Mouse (Mus musculus): ENCODE data around the gene Cflar.

Cflar gene

DNA sequence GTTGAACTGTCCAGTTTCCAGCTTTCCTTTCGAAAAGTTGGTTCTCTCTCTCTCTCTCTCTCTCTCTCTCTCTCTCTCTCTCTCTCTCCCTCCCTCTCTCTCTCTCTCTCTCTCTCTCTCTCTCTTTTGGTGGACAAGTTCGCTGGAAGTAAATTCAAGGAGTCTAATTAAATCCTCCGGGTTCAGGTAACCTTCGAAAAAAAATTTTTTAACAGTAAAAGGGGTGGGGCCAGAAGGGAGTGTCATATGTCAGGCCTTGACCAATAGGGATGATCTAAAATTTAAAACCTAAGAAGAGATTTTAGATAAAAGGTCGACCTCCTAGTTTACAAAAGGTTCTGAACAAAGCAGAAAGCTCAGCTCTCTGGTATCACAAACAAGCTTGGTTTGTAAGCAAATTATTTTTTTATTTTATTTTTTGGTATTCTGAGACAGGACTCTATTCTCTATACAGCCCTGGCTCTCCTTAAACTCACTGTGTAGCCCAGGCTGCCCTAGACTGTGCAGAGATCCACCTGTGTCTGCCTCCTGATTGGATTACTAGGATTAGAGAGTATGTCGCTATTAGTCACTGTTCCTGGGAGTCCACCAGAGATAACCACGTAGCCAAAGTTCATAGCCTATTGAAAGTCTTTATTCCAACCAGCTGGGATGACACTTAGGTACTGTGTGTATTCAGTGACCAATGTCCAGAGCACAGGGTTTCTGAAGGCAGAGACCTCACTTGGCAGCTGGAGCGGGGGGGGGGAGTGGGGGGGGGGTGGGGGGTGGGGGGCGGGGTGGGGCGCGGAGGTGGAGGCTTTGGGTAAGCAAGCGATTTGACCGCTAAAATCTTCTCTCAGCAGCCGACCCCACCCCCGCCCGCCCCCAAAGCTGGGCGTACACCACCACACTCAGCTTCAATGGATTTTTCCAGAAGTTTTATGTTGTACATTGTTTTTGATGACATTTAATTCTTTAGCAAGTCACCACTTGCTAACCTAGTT is 1.1 kb downstream of the Cflar start:
- no peak for DNase-seq (ENCODE audit: low read depth, low spot score)

DNA sequence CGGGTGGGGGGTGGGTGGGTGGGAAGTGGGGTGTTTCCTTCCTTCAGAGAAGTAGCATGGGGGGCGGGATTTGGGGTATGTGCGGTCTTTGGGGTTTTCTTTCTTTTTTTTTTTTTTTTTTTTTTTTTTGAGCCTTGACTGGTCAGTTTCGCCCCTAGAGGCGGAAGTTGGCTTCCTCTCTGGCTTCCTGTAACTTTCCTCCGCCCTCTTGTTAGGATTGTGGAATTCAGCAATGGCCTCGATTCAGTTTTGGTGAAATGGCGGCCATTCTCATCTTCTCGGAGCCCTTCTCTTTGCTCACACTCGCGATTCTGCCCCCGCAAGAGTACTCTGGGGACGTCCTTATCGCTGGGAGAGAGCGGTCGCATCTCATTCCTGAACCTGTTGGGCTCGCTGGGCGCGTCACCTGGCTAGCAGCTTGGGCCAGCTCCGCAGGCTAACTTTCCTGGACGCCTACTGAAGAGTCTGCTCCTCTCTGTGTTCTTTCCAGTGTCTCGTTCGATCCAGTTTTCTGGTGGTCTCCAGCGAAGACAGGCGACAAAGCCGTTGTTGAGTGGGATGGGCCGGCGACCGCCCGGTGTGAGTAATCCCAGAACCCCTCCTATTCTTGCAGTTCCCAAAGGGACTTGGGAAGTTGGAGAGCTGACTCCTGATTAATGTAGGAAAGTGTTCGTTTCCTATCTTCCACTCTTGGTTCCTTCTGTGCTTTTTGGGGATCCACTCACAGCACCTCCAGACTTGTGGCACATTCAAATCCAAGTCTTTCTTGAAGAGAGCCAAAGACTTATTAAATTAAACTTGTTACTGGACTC is 2.0 kb downstream of the Cflar start:
- DNase-seq (ENCODE audit: low read depth, low spot score) = no peak

DNA sequence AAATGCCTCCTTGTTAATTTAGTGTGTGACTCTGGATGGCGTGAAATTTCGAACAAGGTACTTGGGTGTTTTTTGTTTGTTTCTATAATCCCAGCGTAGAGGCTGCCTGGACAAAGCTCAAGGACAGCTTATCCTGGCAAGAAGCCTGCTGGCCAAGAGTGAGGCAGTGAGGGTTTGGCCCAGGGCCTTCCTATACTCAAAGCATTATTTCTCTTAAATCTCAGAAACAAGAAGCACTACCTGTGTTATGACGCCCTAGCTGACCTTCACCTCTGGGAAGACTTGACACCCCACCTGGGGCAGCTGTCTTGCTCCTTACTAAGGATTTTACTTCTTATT is 2.6 kb downstream of the Cflar start:
- no peak for DNase-seq (ENCODE audit: low read depth, low spot score)

DNA sequence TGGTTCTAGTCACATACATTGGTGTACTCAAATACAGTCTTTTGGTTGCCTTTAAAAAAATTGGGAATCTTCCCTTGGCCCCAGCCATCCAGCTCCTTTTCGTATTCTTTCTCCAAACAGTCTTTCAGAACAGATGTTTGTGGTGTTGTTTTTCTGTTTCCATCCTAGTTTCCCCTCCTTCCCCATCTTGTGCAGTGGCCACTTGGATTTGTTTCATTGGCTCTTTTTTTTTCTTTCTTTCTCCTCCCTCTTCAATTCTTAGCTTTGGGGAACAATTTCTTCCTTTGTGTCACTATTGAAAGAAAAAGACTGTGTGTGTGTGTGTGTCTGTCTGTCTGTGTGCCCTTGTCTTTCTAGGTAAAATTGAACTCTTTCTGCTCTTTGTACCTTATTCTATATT is 3.1 kb downstream of the Cflar start:
- no peak for DNase-seq (ENCODE audit: low read depth, low spot score)

DNA sequence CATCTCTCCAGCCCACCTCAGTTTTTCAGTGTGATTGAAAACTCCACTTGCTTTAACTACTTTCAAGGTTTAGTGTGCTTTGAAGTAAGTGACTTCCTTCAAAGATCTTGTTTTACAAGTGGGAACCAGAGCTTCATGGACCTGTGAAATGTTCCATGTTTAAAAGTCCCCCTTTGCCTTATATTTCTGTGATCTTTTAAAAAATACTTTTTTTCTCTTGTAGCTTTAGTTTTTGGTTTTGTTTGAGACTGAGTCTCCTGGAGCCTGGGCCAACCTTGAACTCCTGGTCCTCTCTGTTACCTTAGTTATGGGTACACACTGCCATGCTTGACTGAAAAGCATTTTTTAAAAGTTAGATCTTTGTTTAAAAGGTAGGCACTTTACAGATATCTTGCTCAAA is 4.2 kb downstream of the Cflar start:
- DNase-seq (ENCODE audit: low read depth, low spot score) = no peak

DNA sequence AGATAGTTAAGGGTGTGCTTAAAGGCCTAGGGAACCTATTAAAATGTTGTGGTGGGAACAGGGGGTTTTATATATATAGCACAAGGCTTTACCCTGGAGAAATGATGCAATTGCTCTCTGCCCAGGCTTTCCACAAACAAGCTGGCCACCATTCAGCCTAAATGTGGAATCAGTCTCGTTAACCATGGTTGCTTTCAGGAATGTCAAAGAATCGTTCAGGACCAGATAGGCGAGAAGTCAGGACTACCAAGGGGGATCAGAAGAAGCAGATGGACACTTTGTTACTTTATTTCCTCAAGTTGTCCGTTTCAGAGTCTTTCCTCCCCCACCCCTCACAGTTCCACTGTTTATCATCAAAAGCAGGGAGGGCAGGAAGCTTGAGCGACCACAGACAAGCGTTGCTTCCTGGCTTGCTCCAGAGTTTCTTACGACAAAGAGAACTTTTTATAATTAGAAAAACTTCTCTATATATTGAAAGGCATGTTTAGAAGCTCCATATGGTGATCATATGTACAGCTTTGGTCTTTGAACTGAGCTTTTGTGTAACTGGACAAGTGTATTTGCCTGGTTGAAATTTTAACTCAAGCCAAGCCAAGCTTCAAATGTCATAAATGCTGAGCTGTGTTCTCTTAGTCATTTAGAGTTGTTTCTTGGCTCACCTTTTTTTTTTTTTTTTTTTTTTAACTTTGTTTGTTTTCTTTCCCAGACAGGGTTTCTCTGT is 5.0 kb downstream of the Cflar start:
- no peak for DNase-seq (ENCODE audit: low read depth, low spot score)

DNA sequence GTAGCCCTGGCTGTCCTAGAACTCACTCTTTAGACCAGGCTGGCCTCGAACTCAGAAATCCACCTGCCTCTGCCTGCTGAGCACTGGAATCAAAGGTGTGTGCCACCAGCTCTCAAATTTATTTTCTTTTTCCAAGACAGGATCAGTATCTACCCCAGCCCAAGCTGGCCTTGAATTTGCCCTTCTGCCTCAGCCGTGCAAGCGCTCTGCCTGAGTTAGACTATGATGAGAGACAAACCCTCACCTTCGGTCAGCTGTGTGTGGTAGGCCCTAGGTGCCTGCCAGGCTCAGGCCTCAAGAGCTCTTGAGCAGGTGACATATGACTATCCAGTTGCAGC is 5.5 kb downstream of the Cflar start:
- DNase-seq (ENCODE audit: low read depth, low spot score) = no peak

DNA sequence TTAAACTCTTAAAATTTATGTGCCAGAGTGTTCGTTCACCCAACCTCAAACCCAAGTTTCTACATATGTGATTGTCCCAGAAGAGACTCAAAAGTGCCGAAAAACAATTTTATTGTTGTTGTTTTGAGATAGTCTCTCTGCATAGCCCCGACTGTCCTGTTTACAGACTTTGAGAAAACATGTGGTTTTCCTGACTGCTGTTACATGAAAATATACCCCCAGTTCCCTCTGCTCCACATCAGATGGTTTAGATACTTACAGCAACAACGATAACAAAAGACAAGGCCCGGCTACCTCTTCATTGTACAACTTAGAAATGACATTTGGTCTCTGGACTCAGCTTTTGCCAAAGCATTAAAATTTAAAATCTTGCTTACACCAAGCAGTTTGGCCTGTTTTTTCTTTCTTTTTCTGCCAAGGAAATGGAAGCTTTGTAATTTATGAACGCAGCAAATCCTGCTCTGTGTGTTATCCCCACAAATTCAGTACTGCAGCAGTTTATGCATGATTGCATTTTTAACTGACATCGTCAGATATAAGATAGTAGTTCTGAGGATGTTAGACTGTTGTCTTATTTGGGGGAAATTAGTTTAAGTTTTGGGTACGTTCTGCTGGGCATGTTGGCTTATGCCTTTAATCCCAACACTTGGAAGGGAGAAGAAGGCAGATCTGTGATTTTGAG is 6.4 kb downstream of the Cflar start:
- no peak for DNase-seq (ENCODE audit: low read depth, low spot score)

DNA sequence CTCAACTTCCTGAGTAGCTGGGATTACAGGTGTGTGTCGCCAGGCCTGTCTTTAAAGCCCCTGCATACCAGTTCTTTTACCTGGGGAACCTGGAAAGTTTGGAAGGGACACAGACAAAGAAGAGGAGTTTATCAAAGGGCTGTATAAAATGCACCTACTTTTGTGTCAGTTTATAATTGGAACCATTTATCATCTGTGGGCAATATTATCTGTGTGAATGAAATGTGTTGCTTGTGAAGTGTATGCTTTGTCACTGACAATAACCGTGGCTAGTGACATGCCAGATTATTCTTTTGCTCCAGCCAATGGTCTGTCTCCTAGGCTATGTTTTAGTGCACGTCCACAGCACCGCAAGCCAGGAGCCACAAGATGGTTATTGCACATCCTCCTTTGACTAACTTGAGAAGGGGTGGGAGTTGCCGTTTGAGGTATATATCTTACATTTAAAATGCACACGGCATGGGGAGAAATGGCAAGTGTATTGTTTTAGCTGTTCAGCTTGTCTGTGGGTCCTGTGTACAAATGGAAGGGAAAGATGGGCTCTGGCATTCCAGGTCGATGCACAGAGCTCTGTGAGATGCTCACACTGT is 8.1 kb downstream of the Cflar start:
- DNase-seq (ENCODE audit: low read depth, low spot score) = no peak

DNA sequence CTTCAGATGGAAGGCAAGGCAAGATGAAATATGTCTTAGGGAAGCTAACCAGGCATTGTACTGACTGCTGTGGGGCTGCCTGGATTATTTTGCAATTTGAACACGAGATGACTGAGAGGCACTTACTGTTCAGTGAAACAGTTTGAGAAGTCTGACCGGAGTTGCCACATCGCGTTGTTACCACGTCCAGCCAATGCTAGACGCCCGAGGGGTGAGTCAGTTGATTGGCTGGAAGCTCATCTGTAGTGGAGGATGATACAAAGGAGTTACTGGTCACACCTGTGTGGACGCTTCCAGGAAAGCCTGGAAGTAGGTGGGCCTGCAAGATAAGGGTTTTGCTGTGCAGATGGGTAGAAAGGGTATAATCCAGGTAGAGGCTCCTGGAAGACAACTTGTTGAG is 8.8 kb downstream of the Cflar start:
- DNase-seq (ENCODE audit: low read depth, low spot score) = no peak

DNA sequence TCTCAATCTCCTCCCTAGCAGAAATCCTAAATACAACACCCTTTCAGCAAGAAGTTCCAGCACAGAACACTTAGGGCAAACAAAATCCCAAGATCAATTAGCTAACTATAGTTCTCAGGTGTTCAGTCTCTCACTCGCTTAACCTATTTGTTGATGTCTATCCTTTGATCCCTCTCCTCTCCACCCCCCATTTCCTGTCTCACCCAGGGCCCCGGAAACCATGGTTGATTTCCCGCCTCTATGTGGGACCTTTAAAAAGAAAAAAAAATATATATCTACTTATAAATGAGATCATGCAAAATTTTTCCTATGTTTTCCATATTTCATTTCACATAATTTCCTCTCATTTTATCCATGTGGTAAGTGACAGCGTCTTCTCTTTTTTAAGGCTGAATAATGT is 9.7 kb downstream of the Cflar start:
- no peak for DNase-seq (ENCODE audit: low read depth, low spot score)

DNA sequence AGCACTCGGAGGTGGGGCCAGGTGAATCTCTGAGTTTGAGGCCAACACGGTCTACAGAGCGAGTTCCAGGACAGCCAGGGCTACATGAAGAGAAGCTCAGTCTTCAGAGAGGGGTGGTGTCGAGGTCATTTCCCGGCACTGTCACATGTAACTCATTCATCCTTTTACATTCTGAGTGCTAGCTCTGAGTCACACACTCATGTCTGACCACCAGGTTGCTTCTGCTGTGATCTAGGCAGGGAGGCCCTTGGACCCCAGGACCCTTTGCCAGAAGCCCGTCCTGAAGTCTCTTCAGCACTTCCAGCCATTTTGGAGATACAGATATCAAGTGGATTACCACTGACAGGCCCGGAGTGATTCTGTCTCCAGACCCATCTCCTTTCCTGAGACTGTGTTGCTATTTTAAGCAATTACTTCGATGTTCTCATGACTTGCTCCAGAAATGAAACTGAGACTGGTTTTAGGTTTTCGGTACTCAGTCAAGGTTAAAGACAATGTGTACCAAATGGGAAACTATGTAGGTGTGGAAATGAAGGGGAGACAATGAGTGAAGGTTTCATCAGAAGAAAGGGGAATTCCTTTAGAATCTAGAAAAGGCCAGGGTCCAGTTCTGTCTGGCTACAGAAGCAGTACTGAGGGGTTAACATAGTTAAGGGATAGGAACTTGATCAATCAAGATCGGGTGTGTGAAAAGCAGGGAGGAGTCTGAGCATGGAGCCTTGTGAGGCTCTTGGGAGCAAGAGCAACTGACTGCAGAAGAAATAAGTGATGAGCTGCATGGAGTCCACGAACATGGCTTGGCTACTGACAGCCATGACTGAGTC is 11.0 kb downstream of the Cflar start:
- DNase-seq (ENCODE audit: low read depth, low spot score) = no peak

DNA sequence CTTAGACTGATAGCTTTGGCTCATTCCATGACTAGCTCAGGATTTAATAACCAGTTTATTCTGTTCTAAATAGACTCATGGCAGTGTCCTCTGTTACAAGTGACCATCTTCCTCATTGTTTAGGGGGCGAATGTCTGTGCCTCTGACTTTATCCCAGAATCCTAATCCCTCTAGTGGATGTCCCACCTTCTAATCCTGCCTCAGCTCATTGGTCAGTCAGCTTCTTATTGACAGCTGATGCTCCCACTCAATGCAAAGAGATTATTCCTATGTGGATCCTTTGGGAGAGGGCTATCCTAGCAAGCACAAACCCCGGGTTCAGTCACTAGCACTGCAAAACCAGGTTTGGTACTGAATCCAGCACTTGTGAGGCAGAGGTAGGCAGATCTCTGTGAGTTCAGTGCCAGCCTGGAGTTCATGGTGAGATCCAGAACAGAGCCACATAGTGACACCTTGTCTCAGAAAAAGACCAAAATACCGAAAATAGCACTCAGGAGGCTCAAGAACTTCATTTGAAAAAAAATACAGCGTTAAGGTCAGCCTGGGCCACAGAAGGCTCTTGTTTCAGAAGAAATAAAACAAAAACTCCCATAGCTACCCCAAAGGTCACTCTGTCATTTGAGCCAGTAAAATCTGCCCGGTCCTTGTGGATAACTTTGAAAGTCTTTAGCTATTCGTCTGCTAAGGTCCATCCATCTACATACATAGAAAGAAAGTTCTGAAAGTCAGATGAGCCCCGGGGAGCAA is 11.9 kb downstream of the Cflar start:
- no peak for DNase-seq (ENCODE audit: low read depth, low spot score)

DNA sequence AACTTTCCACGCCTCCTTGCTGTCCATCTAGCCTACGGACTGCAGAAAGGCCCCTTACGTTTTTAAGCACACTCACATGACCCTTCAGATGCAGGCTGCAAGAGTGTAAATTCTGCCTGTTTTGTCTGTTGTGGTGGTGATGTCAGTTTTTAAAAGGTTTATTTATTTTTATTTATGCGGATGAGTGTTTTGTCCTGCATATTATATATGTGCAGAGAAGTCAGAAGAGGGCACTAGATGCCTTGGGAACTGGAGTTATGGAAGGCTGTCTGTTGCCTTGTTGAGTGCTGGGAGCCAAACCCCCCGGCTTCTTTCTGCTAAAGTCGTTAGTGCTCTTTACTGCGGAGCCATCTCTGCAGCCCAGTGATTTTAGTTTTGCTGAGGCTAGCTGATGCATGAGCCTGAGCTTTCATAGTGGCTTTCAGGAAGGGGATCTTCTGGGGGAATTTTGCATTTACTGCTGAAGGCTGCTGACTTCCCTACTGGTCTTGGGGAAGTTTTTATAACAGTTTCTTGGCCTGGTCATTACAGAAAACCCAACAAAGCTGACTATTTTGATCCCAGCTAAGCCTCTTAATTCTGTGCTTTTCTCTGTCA is 12.6 kb downstream of the Cflar start:
- no peak for DNase-seq (ENCODE audit: low read depth, low spot score)

DNA sequence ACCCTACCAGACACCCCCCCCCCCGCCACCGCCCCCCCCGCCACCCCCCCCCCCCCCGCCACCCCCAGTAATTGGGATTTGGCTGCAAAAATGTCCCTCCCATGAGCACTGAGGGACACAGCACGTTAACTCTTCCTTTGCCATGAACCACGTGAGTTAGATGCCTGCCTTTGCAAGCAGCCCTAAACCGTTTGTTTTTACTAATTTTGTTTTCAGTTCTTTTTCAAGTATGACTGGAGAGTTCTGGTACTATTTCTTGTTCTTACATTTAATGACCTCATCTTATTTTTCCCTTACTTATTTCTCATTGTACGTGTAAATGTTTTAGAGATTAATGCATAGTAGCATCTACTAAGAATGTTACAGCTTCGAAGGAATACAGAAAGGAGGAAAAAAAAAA is 13.2 kb downstream of the Cflar start:
- DNase-seq (ENCODE audit: low read depth, low spot score) = no peak

DNA sequence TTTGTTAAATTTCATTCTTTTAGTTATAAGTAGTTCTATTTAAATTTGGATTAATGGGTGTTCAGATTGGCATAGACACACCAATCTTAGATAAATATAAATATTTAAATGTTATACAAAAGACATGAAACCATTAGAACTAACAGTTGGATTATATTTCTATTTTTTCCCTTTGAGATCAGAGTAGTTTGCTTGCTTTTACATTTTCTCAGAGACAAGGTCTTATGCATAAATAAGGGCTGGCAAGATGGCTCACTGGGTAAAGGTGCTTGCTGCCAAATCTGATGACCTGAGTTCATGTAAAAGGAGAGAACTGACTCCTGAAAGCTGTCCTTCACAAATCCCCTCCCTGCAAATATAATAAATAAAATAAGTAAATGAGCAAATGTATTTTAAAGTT is 13.8 kb downstream of the Cflar start:
- DNase-seq (ENCODE audit: low read depth, low spot score) = no peak

DNA sequence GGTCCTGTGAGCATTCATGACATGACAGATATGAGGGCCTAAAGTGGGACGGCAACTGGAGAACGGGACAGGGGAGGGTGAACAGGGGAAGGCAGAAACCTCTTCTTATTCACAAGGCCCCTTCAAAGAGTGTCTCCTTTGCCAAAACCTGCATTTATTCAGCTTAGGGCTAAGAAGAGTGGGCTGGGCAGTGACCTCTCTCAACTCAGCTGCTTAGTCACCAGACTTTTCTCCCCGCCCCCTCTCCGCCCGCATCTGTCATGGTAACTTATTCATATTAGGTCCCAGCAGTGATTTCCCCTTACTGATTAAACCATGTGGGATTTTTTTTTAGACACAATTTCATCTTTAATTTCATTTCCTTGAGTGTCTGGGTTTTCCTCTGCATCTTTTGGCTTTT is 14.5 kb downstream of the Cflar start:
- DNase-seq (ENCODE audit: low read depth, low spot score) = no peak

DNA sequence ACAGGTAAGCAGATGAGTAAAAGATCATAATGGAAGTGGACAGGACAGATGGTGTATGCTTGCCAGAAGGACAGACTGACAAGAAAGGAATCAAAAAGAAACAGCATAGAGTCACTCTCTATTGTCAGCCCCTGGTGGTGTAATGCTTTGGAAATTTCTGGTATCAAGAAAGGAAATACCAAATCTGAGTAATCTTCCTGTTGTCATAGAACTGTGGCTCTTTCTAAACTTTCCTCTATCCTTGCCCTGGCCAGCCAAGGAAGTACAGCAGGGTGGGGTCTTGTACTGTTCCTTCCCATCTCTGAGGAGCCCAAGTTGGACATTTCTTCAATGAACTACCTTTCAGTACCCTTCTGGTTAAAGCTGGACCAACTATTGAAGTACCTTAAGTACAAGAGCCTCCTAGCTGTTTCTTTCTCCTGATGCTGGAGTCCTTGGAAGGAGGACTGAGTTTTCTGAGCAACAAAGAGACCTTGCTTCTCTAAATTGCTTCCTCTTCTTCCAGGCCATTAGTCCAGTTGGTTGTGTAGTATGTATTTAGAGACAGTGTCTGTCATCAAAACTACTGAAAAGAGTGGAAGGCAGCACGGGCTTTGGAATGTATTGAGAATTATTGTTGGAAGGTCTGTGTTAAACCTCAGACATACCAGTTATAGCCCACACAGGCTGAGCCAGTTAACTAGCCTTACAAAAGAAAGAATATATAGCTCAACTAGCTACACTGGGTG is 15.9 kb downstream of the Cflar start:
- DNase-seq (ENCODE audit: low read depth, low spot score) = no peak
